Mouse (Mus musculus): Measurements from ENCODE around the gene Zfp771. TPM values are rescaled to one million over a fixed set of nuclear protein-coding genes. Genes with fewer than 3 reads are reported as not detected.
A peak's percentile ranks its signal among the peaks of the same experiment; 100 is the strongest.

Zfp771 gene
- polyA plus RNA-seq, 1 experiment from 2014 or later, result 27.3 TPM

DNA sequence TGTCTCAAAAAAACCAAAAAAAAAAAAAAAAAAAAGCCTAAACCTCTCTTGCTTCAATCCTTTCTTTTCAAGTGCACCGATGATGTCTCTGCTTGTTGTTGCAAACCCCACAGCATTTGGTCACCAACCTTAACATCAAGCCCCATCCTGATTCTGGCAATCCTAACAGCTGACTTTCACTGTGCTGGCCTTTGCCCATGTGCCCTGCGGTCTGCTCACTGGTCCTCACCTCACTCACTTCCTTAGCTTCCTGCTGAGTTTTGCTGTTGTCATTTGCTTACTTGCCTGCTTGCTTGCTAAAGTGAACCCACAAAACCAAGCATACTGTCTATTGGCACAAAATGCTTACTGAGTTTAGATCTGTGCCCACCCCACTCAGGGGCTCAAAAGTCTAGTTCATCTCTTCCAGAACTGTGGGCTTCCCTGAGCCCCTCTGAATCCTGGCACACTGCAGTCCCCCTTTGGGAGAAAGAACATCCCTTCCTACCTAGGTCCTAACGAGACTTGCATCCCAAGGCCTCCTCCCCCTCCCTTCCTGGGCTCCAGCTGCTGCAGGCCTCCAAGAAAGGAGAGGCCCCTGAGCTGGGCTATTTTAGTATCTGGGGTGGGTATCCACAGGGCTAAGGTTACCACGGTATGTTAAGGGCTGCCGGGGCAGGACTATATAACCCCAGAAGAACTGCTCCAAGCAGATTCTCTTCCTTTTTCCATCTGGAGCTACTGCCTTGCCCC is 32.9 kb upstream of the Zfp771 start:
- WGBS, result 79% methylated on average over 5 of the region's 5 CpGs
- no peaks in the 10 kb centered on the region for H3K36me3 ChIP-seq (ENCODE audit: control insufficient read depth, insufficient read depth, low read length)
- no peak for TF ChIP-seq EP300 (optimal IDR thresholded peaks at IDR 0.05)
- no peaks in the 10 kb centered on the region for H3K9me3 ChIP-seq (ENCODE audit: control insufficient read depth, low read length)
- no peak overlapping the region for H3K27ac ChIP-seq (replicated peaks)
- no peaks in the 10 kb centered on the region for H3K27me3 ChIP-seq (ENCODE audit: control insufficient read depth, insufficient read depth, low read length)
- no peak overlapping the region for H3K9ac ChIP-seq (ENCODE audit: low read length)
- H3K4me1 ChIP-seq (replicated peaks; ENCODE audit: control insufficient read depth, insufficient read depth), result peaks cover 3% of the 10 kb centered on the region; the same call in 1 of the 2 replicates
- no peak overlapping the region for H3K4me3 ChIP-seq (ENCODE audit: low read depth, low read length)
- DNase-seq (ENCODE audit: low spot score), result no peak
- no peak overlapping the region for H3K4me2 ChIP-seq (replicated peaks; ENCODE audit: low read depth)
- no peak for ATAC-seq (ENCODE audit: low FRiP score, low TSS enrichment)

DNA sequence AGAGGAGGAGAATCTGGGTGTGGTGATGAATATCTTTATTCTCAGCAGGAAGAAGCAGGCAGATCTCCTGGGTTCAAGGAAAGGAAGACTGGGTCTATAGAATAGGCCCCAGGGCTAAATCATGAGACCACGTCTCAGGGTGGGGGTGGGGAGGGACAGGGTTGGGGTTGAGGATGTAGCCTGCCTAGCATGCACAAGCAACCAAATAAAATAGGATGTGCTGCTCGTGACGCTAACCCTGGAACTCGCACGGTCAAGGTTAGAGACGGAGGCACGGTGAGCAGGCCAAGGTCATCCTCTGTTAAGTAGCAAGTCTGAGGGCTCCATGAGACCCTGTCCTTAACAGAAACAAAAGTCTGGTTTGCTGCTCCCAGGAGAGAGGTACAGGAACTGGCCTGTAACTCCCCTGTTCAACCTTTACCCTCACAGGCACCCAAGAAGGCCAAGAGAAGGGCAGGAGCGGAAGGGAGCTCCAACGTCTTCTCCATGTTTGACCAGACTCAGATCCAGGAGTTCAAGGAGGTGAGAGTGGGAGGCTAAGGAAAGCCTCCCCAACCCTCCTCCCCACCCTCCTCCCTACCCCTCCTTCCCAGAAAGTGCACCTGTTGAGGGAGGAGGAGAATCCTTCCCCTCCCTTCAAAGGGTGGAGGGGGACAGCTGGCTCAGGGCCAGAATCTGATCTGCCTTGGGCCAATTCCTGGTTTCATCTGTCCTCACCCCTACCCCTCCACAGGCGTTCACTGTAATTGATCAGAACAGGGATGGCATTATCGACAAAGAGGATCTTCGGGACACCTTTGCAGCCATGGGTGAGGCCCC is 31.4 kb upstream of the Zfp771 start:
- no peaks in the 10 kb centered on the region for H3K9me3 ChIP-seq (ENCODE audit: control insufficient read depth, low read length)
- ATAC-seq (ENCODE audit: low FRiP score, low TSS enrichment) (no peak), DNase-seq (ENCODE audit: low spot score) (no peak)
- no peaks in the 10 kb centered on the region for H3K4me1 ChIP-seq (replicated peaks; ENCODE audit: control insufficient read depth, insufficient read depth)
- no peak overlapping the region for H3K4me2 ChIP-seq (replicated peaks; ENCODE audit: low read depth)
- H3K36me3 ChIP-seq (ENCODE audit: control insufficient read depth, insufficient read depth, low read length), result no peaks in the 10 kb centered on the region
- H3K27me3 ChIP-seq (ENCODE audit: control insufficient read depth, insufficient read depth, low read length), result no peaks in the 10 kb centered on the region
- H3K9ac ChIP-seq (ENCODE audit: low read length), result no peak overlapping the region
- TF ChIP-seq EP300 (optimal IDR thresholded peaks at IDR 0.05) (no peak), CTCF (IDR thresholded peaks at IDR 0.05; ENCODE audit: low read depth) (no peak)
- WGBS, result 91% methylated on average over 12 of the region's 12 CpGs
- no peak overlapping the region for H3K4me3 ChIP-seq (ENCODE audit: low read depth, low read length)
- H3K27ac ChIP-seq (replicated peaks), result no peak overlapping the region

DNA sequence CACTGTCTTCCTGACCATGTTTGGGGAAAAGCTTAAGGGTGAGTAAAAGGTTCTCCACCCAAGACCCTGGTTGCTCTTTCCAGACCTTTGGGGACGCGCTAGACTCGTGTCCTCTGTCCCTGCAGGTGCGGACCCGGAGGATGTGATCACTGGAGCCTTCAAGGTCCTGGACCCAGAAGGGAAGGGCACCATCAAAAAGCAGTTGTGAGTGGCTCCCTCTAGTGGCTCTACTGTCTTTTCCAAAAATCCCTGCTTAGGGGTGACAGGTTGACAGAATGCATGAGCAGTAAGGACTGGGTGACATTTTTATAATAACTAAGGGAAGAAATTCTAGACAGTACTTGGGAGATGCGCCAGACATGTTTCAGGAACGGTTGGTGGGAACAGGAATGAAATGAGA is 30.6 kb upstream of the Zfp771 start:
- no peaks in the 10 kb centered on the region for H3K36me3 ChIP-seq (ENCODE audit: control insufficient read depth, insufficient read depth, low read length)
- TF ChIP-seq EP300 (optimal IDR thresholded peaks at IDR 0.05) (no peak), CTCF (IDR thresholded peaks at IDR 0.05; ENCODE audit: low read depth) (peak; percentile 78)
- ATAC-seq (ENCODE audit: low FRiP score, low TSS enrichment), result no peak

DNA sequence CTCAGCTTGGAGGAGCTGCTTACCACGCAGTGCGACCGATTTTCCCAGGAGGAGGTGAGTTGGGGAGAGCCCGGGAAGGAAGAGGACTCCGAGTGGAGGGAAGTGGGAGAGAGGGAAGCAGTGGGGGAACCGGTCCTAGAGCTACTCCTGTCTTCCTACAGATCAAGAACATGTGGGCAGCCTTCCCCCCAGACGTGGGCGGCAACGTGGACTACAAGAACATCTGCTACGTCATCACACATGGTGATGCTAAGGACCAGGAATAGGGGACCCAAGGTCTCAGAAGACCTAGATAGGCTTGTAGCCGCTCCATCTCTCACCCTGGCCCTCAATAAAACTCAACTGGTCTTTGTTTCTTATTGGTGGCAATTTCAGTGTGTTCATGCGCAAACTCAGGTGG is 30.1 kb upstream of the Zfp771 start:
- no peak for ATAC-seq (ENCODE audit: low FRiP score, low TSS enrichment)
- Histone ChIP-seq H3K36me3 (ENCODE audit: control insufficient read depth, insufficient read depth, low read length) (no peaks in the 10 kb centered on the region), H3K4me3 (ENCODE audit: low read depth, low read length) (no peak overlapping the region), H3K27ac (replicated peaks) (no peak overlapping the region), H3K9ac (ENCODE audit: low read length) (no peak overlapping the region), H3K4me1 (replicated peaks; ENCODE audit: control insufficient read depth, insufficient read depth) (no peaks in the 10 kb centered on the region), H3K4me2 (replicated peaks; ENCODE audit: low read depth) (no peak overlapping the region), H3K9me3 (ENCODE audit: control insufficient read depth, low read length) (no peaks in the 10 kb centered on the region), H3K27me3 (ENCODE audit: control insufficient read depth, insufficient read depth, low read length) (no peaks in the 10 kb centered on the region)
- no peak for TF ChIP-seq EP300 (optimal IDR thresholded peaks at IDR 0.05)
- TF ChIP-seq CTCF (IDR thresholded peaks at IDR 0.05; ENCODE audit: low read depth), result no peak
- 62% methylated on average over 12 of the region's 12 CpGs for WGBS
- DNase-seq (ENCODE audit: low spot score), result no peak

More for the DNA sequence above, 30.6 kb upstream of the Zfp771 start:
- H3K9me3 ChIP-seq (ENCODE audit: control insufficient read depth, low read length), result no peaks in the 10 kb centered on the region
- no peaks in the 10 kb centered on the region for H3K27me3 ChIP-seq (ENCODE audit: control insufficient read depth, insufficient read depth, low read length)
- H3K4me3 ChIP-seq (ENCODE audit: low read depth, low read length), result no peak overlapping the region
- no peak overlapping the region for H3K4me2 ChIP-seq (replicated peaks; ENCODE audit: low read depth)
- DNase-seq (ENCODE audit: low spot score), result peak; percentile 39
- WGBS, result 54% methylated on average over 7 of the region's 7 CpGs
- H3K4me1 ChIP-seq (replicated peaks; ENCODE audit: control insufficient read depth, insufficient read depth), result no peaks in the 10 kb centered on the region
- no peak overlapping the region for H3K27ac ChIP-seq (replicated peaks)
- no peak overlapping the region for H3K9ac ChIP-seq (ENCODE audit: low read length)

DNA sequence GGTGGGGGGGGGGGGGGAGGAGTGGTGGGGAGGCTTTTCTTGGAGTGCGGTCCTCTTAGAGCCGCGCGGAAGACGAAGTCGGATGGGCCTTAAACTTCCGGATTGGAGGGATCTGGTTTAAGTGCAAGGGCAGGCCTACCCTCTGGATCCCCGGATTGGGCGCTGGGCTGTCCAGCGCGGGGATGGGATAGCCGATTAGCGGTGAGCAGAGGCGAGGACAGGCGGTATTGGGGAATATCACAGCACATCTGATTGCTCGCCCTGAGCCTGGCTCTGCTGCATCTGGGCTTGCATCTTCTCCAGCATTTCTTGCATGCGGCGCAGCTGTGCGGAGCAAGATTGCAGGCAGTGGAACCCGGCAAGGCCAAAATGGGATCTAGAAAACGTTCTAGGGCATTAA is 29.6 kb upstream of the Zfp771 start:
- H3K4me1 ChIP-seq (replicated peaks; ENCODE audit: control insufficient read depth, insufficient read depth), result no peaks in the 10 kb centered on the region
- H3K27ac ChIP-seq (replicated peaks), result no peak overlapping the region
- H3K27me3 ChIP-seq (ENCODE audit: control insufficient read depth, insufficient read depth, low read length), result no peaks in the 10 kb centered on the region
- peak overlapping the region; percentile 60 for H3K4me2 ChIP-seq (replicated peaks; ENCODE audit: low read depth)
- no peaks in the 10 kb centered on the region for H3K36me3 ChIP-seq (ENCODE audit: control insufficient read depth, insufficient read depth, low read length)
- TF ChIP-seq CTCF (IDR thresholded peaks at IDR 0.05; ENCODE audit: low read depth) (no peak), EP300 (optimal IDR thresholded peaks at IDR 0.05) (no peak)
- no peaks in the 10 kb centered on the region for H3K9me3 ChIP-seq (ENCODE audit: control insufficient read depth, low read length)
- peak overlapping the region; percentile 48; the same call in 1 of the 2 replicates for H3K9ac ChIP-seq (ENCODE audit: low read length)
- peak overlapping the region; percentile 30; the same call in 1 of the 2 replicates for H3K4me3 ChIP-seq (ENCODE audit: low read depth, low read length)
- DNase-seq (ENCODE audit: low spot score), result no peak
- ATAC-seq (ENCODE audit: low FRiP score, low TSS enrichment), result no peak
- 47% methylated on average over 20 of the region's 21 CpGs for WGBS

All from stomach, postnatal 0 days (tissue).